Mouse (Mus musculus) CH12.LX (cell line): ENCODE measurements around the gene Mat2b. TPM values are rescaled to one million over a fixed set of nuclear protein-coding genes. Genes with fewer than 3 reads are reported as not detected.

ENCODE experiments used
- DNase-seq: peaks from one replicate; pipeline ENCODE4 v3.0.0-alpha.2; 2013; ENCODE audit errors: extremely low read depth
- H3K27ac ChIP-seq: 2 replicates; pipeline ENCODE4 v1.5.1; 2012; ENCODE audit warnings: low read depth, mild to moderate bottlenecking, control low read depth, moderate library complexity; ENCODE audit not compliant: insufficient read depth
- H3K27me3 ChIP-seq: replicated peaks from 2 replicates; pipeline ENCODE3; 2012; ENCODE audit warnings: inconsistent platforms
- H3K36me3 ChIP-seq, 2 experiments: replicated peaks in 1 of 2; 2 replicates each; pipeline versions ENCODE3 to v1.6.1; 2012; ENCODE audit warnings: inconsistent platforms in 1 of 2, low read length in 1 of 2, mild to moderate bottlenecking in 1 of 2, mixed read lengths in 1 of 2, moderate library complexity in 1 of 2; ENCODE audit not compliant: control insufficient read depth in 1 of 2, insufficient read depth in 1 of 2
- H3K4me1 ChIP-seq, 2 experiments: 2 replicates each; pipeline ENCODE4 v1.6.1; 2012; ENCODE audit warnings: inconsistent platforms in 1 of 2, moderate library complexity in 1 of 2; ENCODE audit not compliant: insufficient read depth in 2 of 2, control insufficient read depth in 1 of 2
- H3K4me2 ChIP-seq: 2 replicates; pipeline ENCODE4 v1.6.1; 2012; ENCODE audit warnings: low read depth, mild to moderate bottlenecking, control low read depth; ENCODE audit not compliant: poor library complexity, insufficient read depth, severe bottlenecking
- H3K4me3 ChIP-seq, 3 experiments: fragments of 150-350 bp in 1 of 3; sonication (generic) in 1 of 3; replicated peaks in 1 of 3; 2 replicates each; pipeline versions ENCODE3 to v1.5.1; 2011 to 2012; ENCODE audit warnings: low read depth in 2 of 3, low read length in 2 of 3, mild to moderate bottlenecking in 2 of 3, moderate library complexity in 2 of 3, control low read depth in 1 of 3, improper control_type of control experiment in 1 of 3, inconsistent platforms in 1 of 3, mixed read lengths in 1 of 3; ENCODE audit not compliant: poor library complexity in 1 of 3
- H3K79me2 ChIP-seq: replicated peaks from 2 replicates; pipeline ENCODE4 v1.6.1; 2012; ENCODE audit warnings: mild to moderate bottlenecking, moderate library complexity; ENCODE audit not compliant: control insufficient read depth, poor library complexity, insufficient read depth, severe bottlenecking; ENCODE audit errors: extremely low read depth
- H3K9ac ChIP-seq: 2 replicates; pipeline ENCODE4 v1.6.1; 2012; ENCODE audit warnings: low read depth, mild to moderate bottlenecking, control low read depth, moderate library complexity; ENCODE audit not compliant: insufficient read depth
- H3K9me3 ChIP-seq: replicated peaks from 2 replicates; pipeline ENCODE3; 2012; ENCODE audit warnings: low read length, inconsistent platforms, mixed read lengths
- E2F4 ChIP-seq: IDR thresholded peaks from 2 replicates; pipeline ENCODE4 v1.6.1; 2011; ENCODE audit warnings: low read depth, low read length, improper control_type of control experiment; ENCODE audit not compliant: insufficient replicate concordance
- GABPA ChIP-seq: IDR thresholded peaks from 2 replicates; pipeline ENCODE4 v1.6.1; 2012; ENCODE audit warnings: low read depth, low read length, improper control_type of control experiment, inconsistent platforms; ENCODE audit not compliant: insufficient replicate concordance
- IRF4 ChIP-seq: IDR thresholded peaks from 2 replicates; pipeline ENCODE4 v1.6.1; 2014; ENCODE audit warnings: low read depth, mild to moderate bottlenecking, inconsistent platforms, low read length, improper control_type of control experiment
- JUND ChIP-seq: conservative IDR thresholded peaks from 2 replicates; pipeline ENCODE4 v1.6.1; 2011; ENCODE audit warnings: low read depth, low read length, improper control_type of control experiment
- MAZ ChIP-seq: IDR thresholded peaks from 2 replicates; pipeline ENCODE4 v1.6.1; 2012; ENCODE audit warnings: low read depth, mild to moderate bottlenecking, inconsistent platforms, low read length, improper control_type of control experiment, moderate library complexity
- MEF2A ChIP-seq: IDR thresholded peaks from 2 replicates; pipeline ENCODE4 v1.6.1; 2014; ENCODE audit warnings: low read depth, mild to moderate bottlenecking, inconsistent platforms, low read length, improper control_type of control experiment, borderline replicate concordance
- MXI1 ChIP-seq: IDR thresholded peaks from 2 replicates; pipeline ENCODE4 v1.6.1; 2011; ENCODE audit warnings: mild to moderate bottlenecking, low read depth, low read length, improper control_type of control experiment
- POLR2AphosphoS2 ChIP-seq: IDR thresholded peaks from 2 replicates; pipeline ENCODE4 v1.6.1; 2011; ENCODE audit warnings: low read depth, low read length, improper control_type of control experiment
- RCOR1 ChIP-seq: conservative IDR thresholded peaks from 2 replicates; pipeline ENCODE4 v1.6.1; 2012; ENCODE audit warnings: low read depth, mild to moderate bottlenecking, inconsistent platforms, low read length, improper control_type of control experiment
- UBTF ChIP-seq: IDR thresholded peaks from 2 replicates; pipeline ENCODE4 v1.6.1; 2012; ENCODE audit warnings: low read depth, mild to moderate bottlenecking, inconsistent platforms, low read length, improper control_type of control experiment, moderate library complexity
- ZC3H11A ChIP-seq: IDR thresholded peaks from 2 replicates; pipeline ENCODE4 v1.6.1; 2012; ENCODE audit warnings: low read depth, mild to moderate bottlenecking, inconsistent platforms, low read length, improper control_type of control experiment
- dilution Hi-C: fragments of 300-500 bp; cut with MboI; formaldehyde crosslinking; loops from 2 replicates; pipeline ENCODE4 v1.14.3; 2020; ENCODE audit warnings: low sequenced_read_pairs; ENCODE audit not compliant: extremely low pct_unique_long_range_greater_than_20kb, extremely low pct_ligation_motif_present
- in situ Hi-C: fragments of 300-500 bp; cut with MboI; formaldehyde crosslinking; loops from 3 replicates; pipeline ENCODE4 v1.14.3; 2019; ENCODE audit warnings: low sequenced_read_pairs, low pct_ligation_motif_present, low pct_unique_long_range_greater_than_20kb, mixed read lengths
- polyA plus RNA-seq: library from polyadenylated mRNA; unstranded; fragments of >175 nt; gene quantifications from 2 replicates; pipeline ENCODE4 v1.2.1, GENCODE M21; 2012; ENCODE audit warnings: low read depth; ENCODE audit not compliant: insufficient read length
- total RNA-seq, 2 experiments: library from RNA; depleted of rRNA; stranded (reverse); fragments of 300-350 nt in 1 of 2; fragments of >200 nt in 1 of 2; gene quantifications; 2 replicates each; pipeline ENCODE4 v1.2.3; 2012 to 2014

Gene Mat2b
- total and polyA plus RNA-seq, 3 experiments = 71.3 to 122 (median 100) TPM

DNA sequence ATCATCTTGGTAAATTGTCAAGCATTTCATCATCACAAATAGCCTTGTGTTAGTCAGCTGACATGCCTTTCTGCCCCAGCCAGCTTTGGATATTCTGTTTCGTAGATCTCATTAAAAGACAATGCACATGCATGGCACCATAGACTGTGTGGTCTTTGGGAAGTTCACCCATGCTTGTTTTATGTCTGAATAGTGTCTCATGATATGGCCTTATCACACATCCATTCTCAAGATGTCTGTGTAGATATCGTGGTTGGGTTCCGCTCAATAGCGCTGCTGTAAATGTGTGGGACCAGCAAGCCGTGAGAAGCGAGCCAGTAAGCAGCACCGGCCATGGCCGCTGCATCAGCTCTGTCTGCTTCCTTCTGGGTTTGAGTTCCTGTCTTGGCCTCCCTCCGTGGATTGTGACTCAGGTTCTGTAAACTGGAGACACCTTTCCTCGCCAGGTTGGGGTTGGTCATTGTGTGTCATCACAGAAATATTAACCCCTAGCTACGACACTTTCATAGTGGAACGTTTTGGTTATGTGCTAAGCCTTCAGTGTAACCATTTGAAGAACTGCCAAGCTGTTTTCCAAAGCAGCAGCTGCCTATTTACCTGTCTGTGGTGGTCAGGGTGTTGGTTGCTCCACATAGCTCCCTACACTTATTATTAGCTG is 46.7 kb upstream of the Mat2b start:
- H3K9ac ChIP-seq = no peak overlapping the region
- no peak overlapping the region for H3K4me3 ChIP-seq
- no peak overlapping the region for H3K4me2 ChIP-seq
- H3K27ac ChIP-seq = peak overlapping the region; percentile 1; the same call in 1 of the 2 replicates
- H3K36me3 ChIP-seq = peaks cover 34 to 67% of the 10 kb centered on the region in 2 experiments
- 0 out of 2 replicates have a peak, but pooled peaks cover 2% of the 10 kb centered on the region for H3K79me2 ChIP-seq
- dilution Hi-C loops (no loop called here), in situ Hi-C loops (no loop called here)
- no peaks in the 10 kb centered on the region for H3K9me3 ChIP-seq
- peaks cover 3 to 6% of the 10 kb centered on the region in 2 experiments; a peak in 2 of 4 replicates for H3K4me1 ChIP-seq
- no peaks in the 10 kb centered on the region for H3K27me3 ChIP-seq
- TF ChIP-seq IRF4 = no peak
- TF ChIP-seq POLR2AphosphoS2 = 0 out of 2 replicates have a peak, but pooled peaks have one; percentile 10
- no peak for DNase-seq

DNA sequence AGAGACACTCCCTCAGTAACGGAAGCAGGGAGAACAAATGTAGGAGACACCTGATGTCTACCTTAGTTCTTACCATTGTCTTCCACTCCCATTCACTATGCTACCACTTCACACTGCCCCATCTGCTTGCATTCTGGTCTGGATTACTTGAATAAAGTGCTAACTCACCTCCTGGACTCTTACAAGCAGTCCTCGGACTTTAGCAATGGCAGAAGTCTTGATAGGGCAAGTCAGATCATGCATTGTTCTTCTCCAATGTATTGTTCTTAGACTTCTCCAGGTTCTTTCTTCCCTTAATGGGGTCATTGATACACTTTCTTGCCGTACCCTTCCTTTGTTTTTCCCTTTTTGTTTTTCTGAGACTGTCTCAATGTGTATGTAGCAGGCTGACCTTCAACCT is 42.4 kb upstream of the Mat2b start:
- DNase-seq = no peak
- TF ChIP-seq MXI1 (no peak), ZC3H11A (no peak), IRF4 (no peak), RCOR1 (no peak), MAZ (no peak), POLR2AphosphoS2 (no peak)
- Histone ChIP-seq H3K4me2 (no peak overlapping the region), H3K9me3 (no peaks in the 10 kb centered on the region), H3K4me1 (peaks cover 3 to 12% of the 10 kb centered on the region in 2 experiments; a peak in 2 of 4 replicates), H3K9ac (no peak overlapping the region), H3K36me3 (peaks cover 35 to 63% of the 10 kb centered on the region in 2 experiments), H3K79me2 (peaks cover 32% of the 10 kb centered on the region), H3K27me3 (no peaks in the 10 kb centered on the region), H3K27ac (no peak overlapping the region), H3K4me3 (no peak overlapping the region)
- dilution Hi-C loops (no loop called here), in situ Hi-C loops (no loop called here)

GRCm38 (mm10) chr11:40734251-40734752 is 39.3 kb upstream of the Mat2b start:
- peak overlapping the region; percentile 48 for H3K4me2 ChIP-seq
- peak overlapping the region; percentile 49 for H3K27ac ChIP-seq
- dilution Hi-C loops = no loop called here
- H3K27me3 ChIP-seq = no peaks in the 10 kb centered on the region
- H3K36me3 ChIP-seq = peaks cover 20 to 44% of the 10 kb centered on the region in 2 experiments
- peaks cover 0 to 18% of the 10 kb centered on the region in 2 experiments; a peak in 2 of 4 replicates for H3K4me1 ChIP-seq
- no peaks in the 10 kb centered on the region for H3K9me3 ChIP-seq
- DNase-seq = no peak
- peaks cover 55% of the 10 kb centered on the region for H3K79me2 ChIP-seq
- peak overlapping the region; percentile 86 to 99 (median 96) for H3K4me3 ChIP-seq
- TF ChIP-seq UBTF (no peak), GABPA (no peak), E2F4 (no peak), MEF2A (no peak), JUND (no peak)
- in situ Hi-C loops = no loop called here
- peak overlapping the region; percentile 97 for H3K9ac ChIP-seq
